Mouse (Mus musculus) myocyte (in vitro differentiated cells): ENCODE results near the gene Fmnl3. TPM values are rescaled to one million over a fixed set of nuclear protein-coding genes. Genes with fewer than 3 reads are reported as not detected.

ENCODE experiments used
- H3K27me3 ChIP-seq: one replicate; pipeline ENCODE4 v1.6.1; 2011; ENCODE audit not compliant: control insufficient read depth, insufficient read depth, insufficient read length
- H3K36me3 ChIP-seq: one replicate; pipeline ENCODE4 v1.6.1; 2011; ENCODE audit not compliant: control insufficient read depth, insufficient read depth
- H3K4me2 ChIP-seq: one replicate; pipeline ENCODE4 v1.6.1; 2011; ENCODE audit warnings: low read depth, control low read depth
- H3K4me3 ChIP-seq: one replicate; pipeline ENCODE4 v1.5.1; 2011; ENCODE audit warnings: mild to moderate bottlenecking, control low read depth, moderate library complexity
- H3K79me2 ChIP-seq: one replicate; pipeline ENCODE4 v1.6.1; 2011; ENCODE audit not compliant: control insufficient read depth, insufficient read depth
- H3ac ChIP-seq: one replicate; pipeline ENCODE4 v1.6.1; 2011; ENCODE audit not compliant: control insufficient read depth, insufficient read length
- CEBPB ChIP-seq: IDR thresholded peaks from 2 replicates; pipeline ENCODE4 v1.6.1; 2011; ENCODE audit warnings: mild to moderate bottlenecking, moderate library complexity; ENCODE audit not compliant: poor library complexity, insufficient read depth, severe bottlenecking
- E2F4 ChIP-seq: IDR thresholded peaks from one replicate; pipeline ENCODE4 v1.6.1; 2011; ENCODE audit warnings: mild to moderate bottlenecking, control low read depth, moderate library complexity; ENCODE audit not compliant: insufficient read depth
- MAX ChIP-seq: IDR thresholded peaks from one replicate; pipeline ENCODE4 v1.6.1; 2011; ENCODE audit warnings: low read depth, mild to moderate bottlenecking, control low read depth
- MYOD1 ChIP-seq, 3 experiments: IDR thresholded peaks; one replicate each; pipeline ENCODE4 v1.6.1; 2011; ENCODE audit warnings: control low read depth in 2 of 3, low read depth in 2 of 3, mild to moderate bottlenecking in 2 of 3, moderate library complexity in 1 of 3; ENCODE audit not compliant: insufficient read length in 2 of 3, control insufficient read depth in 1 of 3
- MYOG ChIP-seq, 3 experiments: IDR thresholded peaks; one replicate each; pipeline ENCODE4 v1.6.1; 2011; ENCODE audit warnings: control low read depth in 2 of 3, low read depth in 2 of 3, mild to moderate bottlenecking in 2 of 3; ENCODE audit not compliant: insufficient read length in 2 of 3, control insufficient read depth in 1 of 3, insufficient read depth in 1 of 3
- POLR2A ChIP-seq: IDR thresholded peaks from one replicate; pipeline ENCODE4 v1.6.1; 2011; ENCODE audit warnings: low read depth, mild to moderate bottlenecking, control low read depth, moderate library complexity; ENCODE audit not compliant: insufficient read length
- POLR2AphosphoS2 ChIP-seq: IDR thresholded peaks from one replicate; pipeline ENCODE4 v1.6.1; 2011; ENCODE audit warnings: low read depth, control low read depth; ENCODE audit not compliant: insufficient read length
- REST ChIP-seq: IDR thresholded peaks from one replicate; pipeline ENCODE4 v1.6.1; 2011; ENCODE audit warnings: mild to moderate bottlenecking, control low read depth, moderate library complexity; ENCODE audit not compliant: insufficient read depth, insufficient read length
- SRF ChIP-seq: IDR thresholded peaks from one replicate; pipeline ENCODE4 v1.6.1; 2011; ENCODE audit warnings: low read depth; ENCODE audit not compliant: control insufficient read depth, insufficient read length
- TCF12 ChIP-seq: IDR thresholded peaks from one replicate; pipeline ENCODE4 v1.6.1; 2011; ENCODE audit warnings: mild to moderate bottlenecking, control low read depth; ENCODE audit not compliant: poor library complexity, insufficient read depth, severe bottlenecking
- TCF3 ChIP-seq: IDR thresholded peaks from one replicate; pipeline ENCODE4 v1.6.1; 2011; ENCODE audit warnings: low read depth, control low read depth; ENCODE audit not compliant: insufficient read length
- USF1 ChIP-seq: IDR thresholded peaks from one replicate; pipeline ENCODE4 v1.6.1; 2011; ENCODE audit warnings: low read depth, mild to moderate bottlenecking, control low read depth, moderate library complexity
- polyA plus RNA-seq: library from polyadenylated mRNA; unstranded; fragments of >200 nt; fragmentation: generic; extraction: Trizol; gene quantifications from one replicate; pipeline ENCODE4 v1.2.1, GENCODE M21; 2012; ENCODE audit warnings: missing spikeins

Fmnl3 gene
- polyA plus RNA-seq, 1 experiment = 62.6 TPM

DNA sequence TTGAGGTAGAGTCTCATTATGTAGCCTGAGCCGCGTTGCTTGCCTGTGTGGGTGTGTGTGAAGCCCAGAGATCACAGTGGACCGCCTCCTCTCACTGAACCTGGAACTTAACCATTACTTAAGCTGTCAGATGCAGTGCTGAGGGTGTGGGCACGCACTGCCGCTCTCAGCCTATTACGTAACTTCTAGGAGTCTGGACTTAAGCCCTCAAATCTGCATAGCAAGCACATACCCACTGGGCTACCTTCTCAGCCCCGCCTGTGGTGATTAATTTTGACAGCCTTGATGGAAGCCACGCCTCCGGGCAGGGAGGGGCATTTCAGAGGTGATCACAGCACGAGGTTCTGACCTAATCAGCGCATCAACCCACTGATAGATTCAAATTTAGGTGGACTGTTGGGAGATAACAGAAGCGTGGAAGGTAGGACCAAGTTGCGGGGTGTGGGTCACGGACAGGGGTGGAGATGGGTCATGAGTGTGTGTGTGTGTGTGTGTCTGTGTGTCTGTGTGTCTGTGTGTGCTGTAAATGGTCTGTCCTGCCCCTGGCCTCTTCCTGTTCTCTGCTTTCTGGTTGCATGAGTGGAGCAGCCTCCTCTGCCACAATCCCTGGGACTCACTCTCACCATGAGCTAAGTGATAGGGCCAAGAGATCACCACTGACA is 85.6 kb downstream of the Fmnl3 start:
- Histone ChIP-seq H3ac (no peak overlapping the region), H3K27me3 (no peaks in the 10 kb centered on the region), H3K36me3 (no peaks in the 10 kb centered on the region), H3K79me2 (no peaks in the 10 kb centered on the region), H3K4me3 (no peak overlapping the region), H3K4me2 (no peak overlapping the region)
- TF ChIP-seq CEBPB = peak; percentile 27; the same call in 1 of the 2 replicates
- TF ChIP-seq E2F4 = no peak

DNA sequence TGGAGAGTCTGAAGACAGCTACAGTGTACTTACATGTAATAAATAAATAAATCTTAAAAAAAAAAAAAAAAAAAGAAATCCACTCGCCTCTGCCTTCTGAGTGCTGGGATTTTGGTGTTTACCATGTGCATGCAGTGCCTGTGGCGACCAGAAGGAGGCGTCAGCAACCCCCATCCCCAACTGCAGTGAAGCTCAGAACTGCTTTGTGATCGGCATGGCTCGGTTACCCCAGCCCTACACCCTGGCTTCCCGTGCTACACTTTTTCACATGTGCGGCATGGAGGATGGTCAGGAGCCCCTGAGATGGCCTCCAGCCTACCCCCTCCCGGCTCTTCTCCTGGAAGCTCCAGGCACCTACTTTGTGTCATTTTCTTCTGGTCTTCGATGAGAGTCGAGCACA is 86.8 kb downstream of the Fmnl3 start:
- no peaks in the 10 kb centered on the region for H3K79me2 ChIP-seq
- no peak overlapping the region for H3ac ChIP-seq
- H3K4me3 ChIP-seq = no peak overlapping the region
- TF ChIP-seq TCF3 (no peak), POLR2AphosphoS2 (no peak), CEBPB (no peak), SRF (no peak), USF1 (no peak), MAX (no peak), MYOD1 (IDR thresholded peaks at IDR 0.05; ENCODE audit: control insufficient read depth in 1 of 3, insufficient read length in 2 of 3, low read depth in 2 of 3) (no peak), MYOG (IDR thresholded peaks at IDR 0.05; ENCODE audit: control insufficient read depth in 1 of 3, insufficient read depth in 1 of 3, insufficient read length in 2 of 3, low read depth in 2 of 3) (no peak), REST (no peak), POLR2A (no peak), E2F4 (no peak), TCF12 (no peak)
- no peaks in the 10 kb centered on the region for H3K27me3 ChIP-seq
- H3K36me3 ChIP-seq = no peaks in the 10 kb centered on the region
- no peak overlapping the region for H3K4me2 ChIP-seq

DNA sequence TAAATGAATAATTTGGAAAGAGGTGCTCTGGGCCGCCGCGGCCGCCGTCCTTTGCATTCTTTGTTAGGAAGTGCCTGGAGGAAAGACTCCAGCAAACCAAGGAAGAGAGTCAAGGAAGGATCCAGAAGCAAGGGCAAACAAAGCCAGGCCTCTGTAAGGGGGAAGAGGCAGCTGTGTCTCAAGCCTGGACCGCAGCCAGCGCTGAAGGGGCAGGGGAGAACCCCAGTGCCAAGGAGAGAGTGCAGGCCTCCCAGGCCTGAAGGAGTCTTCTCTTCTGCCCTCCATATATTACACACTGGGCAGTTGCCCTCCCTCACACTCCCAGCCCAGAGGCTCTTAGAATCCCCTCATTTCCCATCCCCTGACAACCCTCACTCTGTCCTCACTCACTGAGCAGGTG is 92.0 kb downstream of the Fmnl3 start:
- H3K27me3 ChIP-seq = no peaks in the 10 kb centered on the region
- no peaks in the 10 kb centered on the region for H3K36me3 ChIP-seq
- no peak overlapping the region for H3ac ChIP-seq
- H3K4me2 ChIP-seq = peak overlapping the region; percentile 39
- H3K4me3 ChIP-seq = no peak overlapping the region
- H3K79me2 ChIP-seq = no peaks in the 10 kb centered on the region
- no peak for TF ChIP-seq SRF
- peak in 1 of 3 experiments; percentile 57 for TF ChIP-seq MYOG (IDR thresholded peaks at IDR 0.05; ENCODE audit: control insufficient read depth in 1 of 3, insufficient read depth in 1 of 3, insufficient read length in 2 of 3, low read depth in 2 of 3)
- TF ChIP-seq MYOD1 (IDR thresholded peaks at IDR 0.05; ENCODE audit: control insufficient read depth in 1 of 3, insufficient read length in 2 of 3, low read depth in 2 of 3) = peak in 2 of 3 experiments; percentile 31 to 32
- no peak for TF ChIP-seq REST
- TF ChIP-seq TCF12 = no peak

GRCm38 (mm10) chr15:99276095-99276494 is 94.2 kb downstream of the Fmnl3 start:
- TF ChIP-seq POLR2A = no peak
- TF ChIP-seq MYOG (IDR thresholded peaks at IDR 0.05; ENCODE audit: control insufficient read depth in 1 of 3, insufficient read depth in 1 of 3, insufficient read length in 2 of 3, low read depth in 2 of 3) = no peak
- no peak for TF ChIP-seq E2F4
- no peak for TF ChIP-seq MYOD1 (IDR thresholded peaks at IDR 0.05; ENCODE audit: control insufficient read depth in 1 of 3, insufficient read length in 2 of 3, low read depth in 2 of 3)
- TF ChIP-seq MAX = no peak
- Histone ChIP-seq H3K4me2 (no peak overlapping the region), H3K4me3 (no peak overlapping the region), H3K27me3 (no peaks in the 10 kb centered on the region), H3K79me2 (no peaks in the 10 kb centered on the region), H3K36me3 (no peaks in the 10 kb centered on the region), H3ac (no peak overlapping the region)

Other genes starting within 250 kb of the Fmnl3 start
- 39.1 TPM for gene Spats2, start 244.6 kb downstream of the Fmnl3 start, polyA plus RNA-seq
- gene Kcnh3, start 145.6 kb downstream of the Fmnl3 start, polyA plus RNA-seq = 0.17 TPM
- 99.1 TPM for gene Mcrs1, start 118.5 kb downstream of the Fmnl3 start, polyA plus RNA-seq
- gene Prpf40b, start 75.4 kb downstream of the Fmnl3 start, polyA plus RNA-seq = 59.7 TPM
- gene Fam186b, start 74.6 kb downstream of the Fmnl3 start, polyA plus RNA-seq = 0.06 TPM
- gene Tmbim6, start 22.4 kb upstream of the Fmnl3 start, polyA plus RNA-seq = 691 TPM
- gene Nckap5l, start 87.3 kb upstream of the Fmnl3 start, polyA plus RNA-seq = 40.9 TPM
- 11.8 TPM for gene Bcdin3d, start 104.2 kb upstream of the Fmnl3 start, polyA plus RNA-seq
- gene Faim2, start 157.7 kb upstream of the Fmnl3 start, polyA plus RNA-seq = 0.40 TPM
- 0.02 TPM for gene Aqp2, start 208.6 kb upstream of the Fmnl3 start, polyA plus RNA-seq
- 109 TPM for gene Aqp5, start 220.3 kb upstream of the Fmnl3 start, polyA plus RNA-seq
- gene Aqp6, start 230.9 kb upstream of the Fmnl3 start, polyA plus RNA-seq = not detected